Mouse (Mus musculus) left cerebral cortex, adult 2 months (tissue): ENCODE measurements at regions not wholly inside any gene's neighbourhood (a gene's known extent, or its start where the extent isn't known, plus 50 kb on each side); places are given as distances from the start of the nearest gene placed in this dataset.

ENCODE experiments used
- DNase-seq, 2 experiments: peaks; one replicate each; pipeline ENCODE4 v3.0.0; 2021 to 2022; ENCODE audit warnings: low spot score in 2 of 2, mixed read lengths in 1 of 2; ENCODE audit errors: extremely low spot score in 1 of 2
- H3K27ac ChIP-seq: fragments of 200-600 bp; 2 replicates; pipeline ENCODE4 v1.8.1; 2022
- H3K4me3 ChIP-seq: fragments of 200-600 bp; 2 replicates; pipeline ENCODE4 v1.8.1; 2022
- CTCF ChIP-seq: fragments of 200-600 bp; IDR thresholded peaks from 2 replicates; pipeline ENCODE4 v1.8.1; 2022; ENCODE audit warnings: antibody characterized with exemption, mild to moderate bottlenecking, moderate library complexity
- intact Hi-C: fragments of 180-260 bp; cut with DNase I; formaldehyde crosslinking; loops from one replicate; pipeline ENCODE4 v1.15.1; 2025

- TF ChIP-seq CTCF = no peak
- Histone ChIP-seq H3K27ac (0 out of 2 replicates have a peak overlapping the region, but pooled peaks have one; percentile 12), H3K4me3 (no peak overlapping the region)
- no peak for DNase-seq
- intact Hi-C loops = loop anchor here (2.0 to 10.0 kb wide), 3 partner anchors 500 to 1970 kb away; no protein-coding TSS in a partner anchor
Observed at GRCm38 (mm10) chr1:75925046-75925445, 379.0 kb downstream of the Slc4a3 start.

- Histone ChIP-seq H3K27ac (0 out of 2 replicates have a peak overlapping the region, but pooled peaks have one; percentile 2), H3K4me3 (0 out of 2 replicates have a peak overlapping the region, but pooled peaks have one; percentile 4)
- peak; percentile 88 for TF ChIP-seq CTCF
- peak; percentile 90 to 96 for DNase-seq
- intact Hi-C loops = loop anchor here (2.0 to 10.0 kb wide), 4 partner anchors 273 to 1969 kb away; no protein-coding TSS in a partner anchor
Observed at GRCm38 (mm10) chr1:75925802-75926201, 379.7 kb downstream of the Slc4a3 start.

- TF ChIP-seq CTCF = no peak
- peak overlapping the region; percentile 76 for H3K27ac ChIP-seq
- no peak for DNase-seq
- intact Hi-C loops = loop anchor here (2.0 to 10.0 kb wide), 2 partner anchors 139 to 553 kb away; no protein-coding TSS in a partner anchor
- H3K4me3 ChIP-seq = no peak overlapping the region
Observed at GRCm38 (mm10) chr1:75931852-75932251, 385.8 kb downstream of the Slc4a3 start.

- no peak for DNase-seq
- no peak overlapping the region for H3K4me3 ChIP-seq
- no peak for TF ChIP-seq CTCF
- intact Hi-C loops = loop anchor here (2.0 to 10.0 kb wide), 2 partner anchors 137 to 551 kb away; no protein-coding TSS in a partner anchor
- H3K27ac ChIP-seq = no peak overlapping the region; the same call in 1 of the 2 replicates
Observed at GRCm38 (mm10) chr1:75933831-75934230, 387.8 kb downstream of the Slc4a3 start.

- no peak for DNase-seq
- intact Hi-C loops = loop anchor here (5.0 to 10.0 kb wide), 2 partner anchors 98 to 550 kb away; no protein-coding TSS in a partner anchor
- no peak overlapping the region for H3K4me3 ChIP-seq
- TF ChIP-seq CTCF = no peak
- H3K27ac ChIP-seq = no peak overlapping the region
Observed at GRCm38 (mm10) chr1:75934761-75935160, 388.7 kb downstream of the Slc4a3 start.

GRCm38 (mm10) chr1:75935866-75936265 lies 389.8 kb downstream of the Slc4a3 start:
- intact Hi-C loops = loop anchor here (5.0 to 10.0 kb wide), 2 partner anchors 96 to 549 kb away; no protein-coding TSS in a partner anchor
- H3K27ac ChIP-seq = peak overlapping the region; percentile 80
- DNase-seq = no peak
- no peak overlapping the region for H3K4me3 ChIP-seq
- no peak for TF ChIP-seq CTCF

- H3K27ac ChIP-seq = peak overlapping the region; percentile 80
- intact Hi-C loops = loop anchor here (5.0 to 10.0 kb wide), 2 partner anchors 96 to 548 kb away; no protein-coding TSS in a partner anchor
- H3K4me3 ChIP-seq = peak overlapping the region; percentile 28
- TF ChIP-seq CTCF = no peak
- DNase-seq = no peak
Observed at GRCm38 (mm10) chr1:75936596-75936995, 390.5 kb downstream of the Slc4a3 start.

GRCm38 (mm10) chr1:75937331-75937730 lies 391.3 kb downstream of the Slc4a3 start:
- intact Hi-C loops = loop anchor here (5.0 to 10.0 kb wide), 2 partner anchors 95 to 547 kb away; no protein-coding TSS in a partner anchor
- TF ChIP-seq CTCF = no peak
- DNase-seq = no peak
- Histone ChIP-seq H3K4me3 (no peak overlapping the region), H3K27ac (peak overlapping the region; percentile 80)

GRCm38 (mm10) chr1:75946290-75946839 lies 400.3 kb downstream of the Slc4a3 start:
- Histone ChIP-seq H3K27ac (no peak overlapping the region), H3K4me3 (no peak overlapping the region)
- DNase-seq = no peak
- intact Hi-C loops = no loop called here
- no peak for TF ChIP-seq CTCF

GRCm38 (mm10) chr1:75978203-75978986 lies 432.3 kb downstream of the Slc4a3 start:
- no peak overlapping the region for H3K4me3 ChIP-seq
- peak; percentile 8 to 16 for DNase-seq
- intact Hi-C loops = no loop called here
- no peak; the same call in 1 of the 2 replicates for TF ChIP-seq CTCF
- H3K27ac ChIP-seq = peak overlapping the region; percentile 48; the same call in 1 of the 2 replicates

- no peak overlapping the region for H3K4me3 ChIP-seq
- H3K27ac ChIP-seq = no peak overlapping the region
- no peak for DNase-seq
- intact Hi-C loops = no loop called here
- no peak for TF ChIP-seq CTCF
Observed at GRCm38 (mm10) chr1:75983057-75983456, 437.0 kb downstream of the Slc4a3 start.

GRCm38 (mm10) chr1:75983487-75983886 lies 437.4 kb downstream of the Slc4a3 start:
- H3K27ac ChIP-seq = no peak overlapping the region
- no peak for TF ChIP-seq CTCF
- no peak overlapping the region for H3K4me3 ChIP-seq
- intact Hi-C loops = no loop called here
- DNase-seq = no peak
